Mouse (Mus musculus) liver, embryonic 14.5 days (tissue): Measurements from ENCODE around the gene St5. TPM values are rescaled to one million over a fixed set of nuclear protein-coding genes. Genes with fewer than 3 reads are reported as not detected.
A peak's percentile ranks its signal among the peaks of the same experiment; 100 is the strongest.

Experiments
- ATAC-seq: fragments of 200-750 bp; cut with Nextera tagmentation; 2 replicates; pipeline ENCODE4 v1.8.0; 2017; ENCODE audit warnings: moderate number of reproducible peaks, mild to moderate bottlenecking, moderate library complexity; ENCODE audit not compliant: insufficient read depth
- DNase-seq, 3 experiments: peaks; one replicate each; pipeline ENCODE4 v3.0.0-alpha.2; 2012 to 2013; ENCODE audit warnings: low read depth in 3 of 3, low spot score in 3 of 3
- H3K27ac ChIP-seq: fragments of 300-500 bp; sonication (generic); 2 replicates; pipeline ENCODE4 v1.5.1; 2014; ENCODE audit warnings: moderate library complexity, mild to moderate bottlenecking, control low read depth, inconsistent platforms
- H3K27me3 ChIP-seq: fragments of 300-500 bp; sonication (generic); 2 replicates; pipeline ENCODE4 v1.6.1; 2014; ENCODE audit warnings: mild to moderate bottlenecking, low read length, moderate library complexity; ENCODE audit not compliant: control insufficient read depth, insufficient read depth
- H3K36me3 ChIP-seq: fragments of 300-500 bp; sonication (generic); replicated peaks from 2 replicates; pipeline ENCODE4 v1.6.1; 2014; ENCODE audit warnings: low read depth; ENCODE audit not compliant: control insufficient read depth, insufficient read depth
- H3K4me1 ChIP-seq, 2 experiments: fragments of 200-500 bp in 1 of 2; fragments of 300-500 bp in 1 of 2; sonication (generic) in 1 of 2; replicated peaks; 2 replicates each; pipeline ENCODE4 v1.6.1; 2012 to 2014; ENCODE audit warnings: antibody characterized with exemption in 1 of 2, inconsistent platforms in 1 of 2, low read length in 1 of 2; ENCODE audit not compliant: control insufficient read depth in 2 of 2, insufficient read depth in 2 of 2
- H3K4me2 ChIP-seq: fragments of 300-500 bp; sonication (generic); 2 replicates; pipeline ENCODE4 v1.6.1; 2014; ENCODE audit warnings: low read depth, mild to moderate bottlenecking, control low read depth, moderate library complexity
- H3K4me3 ChIP-seq, 2 experiments: fragments of 200-500 bp in 1 of 2; fragments of 300-500 bp in 1 of 2; sonication (generic) in 1 of 2; 2 replicates each; pipeline ENCODE4 v1.5.1; 2012 to 2014; ENCODE audit warnings: low read depth in 2 of 2, low read length in 2 of 2, mild to moderate bottlenecking in 2 of 2, control low read depth in 1 of 2, inconsistent platforms in 1 of 2, moderate library complexity in 1 of 2; ENCODE audit not compliant: insufficient read depth in 1 of 2
- H3K9ac ChIP-seq: fragments of 300-500 bp; sonication (generic); replicated peaks from 2 replicates; pipeline ENCODE4 v1.6.1; 2014; ENCODE audit warnings: mild to moderate bottlenecking, control low read depth, moderate library complexity
- H3K9me3 ChIP-seq: fragments of 300-500 bp; sonication (generic); 2 replicates; pipeline ENCODE4 v1.6.1; 2016; ENCODE audit warnings: low read length, mixed read lengths; ENCODE audit not compliant: control insufficient read depth
- CTCF ChIP-seq: IDR thresholded peaks from 2 replicates; pipeline ENCODE4 v1.5.1; 2016; ENCODE audit warnings: antibody characterized with exemption, low read depth, control low read depth
- EP300 ChIP-seq: IDR thresholded peaks from 2 replicates; pipeline ENCODE4 v1.6.1; 2016; ENCODE audit warnings: antibody characterized with exemption, low read depth
- WGBS: fragments of 180-500 bp; shearing (Covaris S2); extraction: QIAGEN DNeasy Blood & Tissue Kit; methylation state at CpG from one replicate; pipeline ENCODE4 v1.1.7; 2014; ENCODE audit not compliant: insufficient replicate concordance; 5-methylcytosine and 5-hydroxymethylcytosine counted together
- polyA plus RNA-seq, 2 experiments: library from polyadenylated mRNA; depleted of rRNA in 1 of 2; stranded (reverse) in 1 of 2; unstranded in 1 of 2; fragments of >200 nt; fragmentation: Nextera tagmentation in 1 of 2; extraction: Ambion mirVana in 1 of 2; gene quantifications; 2 replicates each; pipeline versions ENCODE4 v1.2.1 to v1.2.3; 2012 to 2014

St5 gene
- polyA plus RNA-seq, 2 experiments, result 13.8 to 14.0 TPM

- H3K36me3 ChIP-seq, result no peaks in the 10 kb centered on the region
- WGBS, result 30% methylated on average over 3 of the region's 3 CpGs
- H3K27ac ChIP-seq, result no peak overlapping the region
- peaks cover 0 to 16% of the 10 kb centered on the region in 2 experiments; a peak in 2 of 4 replicates for H3K4me1 ChIP-seq
- TF ChIP-seq CTCF, result no peak
- TF ChIP-seq EP300, result no peak
- no peaks in the 10 kb centered on the region for H3K27me3 ChIP-seq
- H3K9me3 ChIP-seq, result no peaks in the 10 kb centered on the region
- H3K4me2 ChIP-seq, result no peak overlapping the region
- no peak overlapping the region for H3K9ac ChIP-seq
- no peak for DNase-seq
- ATAC-seq, result no peak
- no peak overlapping the region for H3K4me3 ChIP-seq
Measured at GRCm38 (mm10) chr7:109646574-109646973, 56.8 kb downstream of the St5 start.

GRCm38 (mm10) chr7:109643305-109643994 is 60.0 kb downstream of the St5 start:
- no peaks in the 10 kb centered on the region for H3K36me3 ChIP-seq
- DNase-seq (no peak), ATAC-seq (no peak)
- H3K9me3 ChIP-seq, result no peaks in the 10 kb centered on the region
- TF ChIP-seq CTCF (no peak), EP300 (no peak)
- no peak overlapping the region for H3K9ac ChIP-seq
- WGBS, result 87% methylated on average over 18 of the region's 18 CpGs
- no peak overlapping the region for H3K27ac ChIP-seq
- peaks cover 6 to 13% of the 10 kb centered on the region in 2 experiments; a peak in 3 of 4 replicates for H3K4me1 ChIP-seq
- H3K27me3 ChIP-seq, result no peaks in the 10 kb centered on the region
- H3K4me2 ChIP-seq, result no peak overlapping the region
- H3K4me3 ChIP-seq, result no peak overlapping the region

- H3K36me3 ChIP-seq, result no peaks in the 10 kb centered on the region
- H3K27me3 ChIP-seq, result no peaks in the 10 kb centered on the region
- DNase-seq (no peak), ATAC-seq (no peak)
- 3% methylated on average over 1 of the region's 1 CpGs for WGBS
- no peak overlapping the region for H3K27ac ChIP-seq
- H3K9me3 ChIP-seq, result no peaks in the 10 kb centered on the region
- no peak overlapping the region for H3K4me2 ChIP-seq
- no peak overlapping the region for H3K9ac ChIP-seq
- no peak overlapping the region for H3K4me3 ChIP-seq
- TF ChIP-seq CTCF, result no peak
- no peak for TF ChIP-seq EP300
- H3K4me1 ChIP-seq, result peaks cover 18 to 21% of the 10 kb centered on the region in 2 experiments
Measured at GRCm38 (mm10) chr7:109641963-109642362, 61.4 kb downstream of the St5 start.

DNA sequence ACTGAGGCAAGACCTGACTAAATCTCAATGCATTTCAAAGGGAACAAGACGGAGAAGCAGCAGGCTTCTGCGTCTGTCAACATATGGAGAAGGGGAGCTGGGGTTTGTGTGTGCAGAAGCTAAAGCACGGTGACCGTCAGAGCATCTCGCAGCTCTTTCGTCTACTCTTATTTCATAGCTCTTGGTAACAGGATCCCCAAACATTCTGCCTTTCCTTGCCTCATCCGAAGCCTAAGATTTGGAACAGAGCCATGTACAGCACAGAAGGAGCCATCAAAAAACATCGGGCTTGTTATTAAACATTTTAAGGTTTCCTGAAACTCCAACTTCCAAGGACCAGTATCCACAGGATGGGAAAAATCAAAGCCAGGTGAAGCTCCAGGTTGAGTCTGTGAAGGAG is 62.3 kb downstream of the St5 start:
- no peak overlapping the region for H3K9ac ChIP-seq
- 85% methylated on average over 8 of the region's 8 CpGs for whole genome bisulfite sequencing
- H3K27me3 ChIP-seq, result no peaks in the 10 kb centered on the region
- H3K4me1 ChIP-seq, result peaks cover 26% of the 10 kb centered on the region in 2 experiments
- H3K4me2 ChIP-seq, result no peak overlapping the region
- no peaks in the 10 kb centered on the region for H3K36me3 ChIP-seq
- TF ChIP-seq EP300 (no peak), CTCF (no peak)
- no peak for DNase-seq
- no peaks in the 10 kb centered on the region for H3K9me3 ChIP-seq
- no peak overlapping the region for H3K27ac ChIP-seq
- no peak overlapping the region for H3K4me3 ChIP-seq
- ATAC-seq, result no peak

DNA sequence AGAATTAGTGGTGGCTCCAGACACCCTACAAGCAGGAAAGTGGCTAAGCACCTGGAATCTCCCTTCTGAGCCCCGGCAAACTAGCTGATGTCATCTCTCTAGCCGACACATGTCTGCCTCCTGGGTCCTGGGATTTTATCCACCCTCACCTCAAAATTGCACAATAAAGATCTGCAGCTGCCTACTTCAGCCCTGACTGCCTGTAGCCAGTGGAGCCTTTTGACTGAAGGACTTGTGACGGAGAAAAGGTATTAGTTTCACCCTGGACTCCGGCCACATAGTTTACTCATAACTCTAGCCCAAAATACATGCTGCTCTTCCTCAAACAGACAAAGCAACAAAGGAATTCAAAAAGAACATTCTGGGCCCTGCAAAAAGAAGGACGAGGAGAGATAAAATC is 66.0 kb downstream of the St5 start:
- no peak for DNase-seq
- Histone ChIP-seq H3K27me3 (no peaks in the 10 kb centered on the region), H3K36me3 (no peaks in the 10 kb centered on the region), H3K4me3 (peak overlapping the region; percentile 38 to 45), H3K9ac (peak overlapping the region; percentile 74), H3K4me1 (peaks cover 42 to 44% of the 10 kb centered on the region in 2 experiments), H3K4me2 (peak overlapping the region; percentile 75), H3K27ac (peak overlapping the region; percentile 92), H3K9me3 (no peaks in the 10 kb centered on the region)
- ATAC-seq, result no peak
- TF ChIP-seq EP300, result no peak
- TF ChIP-seq CTCF, result no peak
- 52% methylated on average over 5 of the region's 5 CpGs for WGBS
